Mouse (Mus musculus) C2C12 (cell line): Measurements from ENCODE around the gene Npr2. TPM values are rescaled to one million over a fixed set of nuclear protein-coding genes. Genes with fewer than 3 reads are reported as not detected.

Source experiments
- H3K27me3 ChIP-seq: one replicate; pipeline ENCODE4 v1.6.1; 2011; ENCODE audit not compliant: control insufficient read depth, insufficient read depth, insufficient read length
- H3K36me3 ChIP-seq: one replicate; pipeline ENCODE4 v1.6.1; 2011; ENCODE audit not compliant: control insufficient read depth, insufficient read depth
- H3K4me3 ChIP-seq: one replicate; pipeline ENCODE4 v1.5.1; 2011; ENCODE audit warnings: mild to moderate bottlenecking, control low read depth; ENCODE audit not compliant: poor library complexity, insufficient read depth, severe bottlenecking
- H3K79me2 ChIP-seq: one replicate; pipeline ENCODE4 v1.6.1; 2011; ENCODE audit not compliant: control insufficient read depth, insufficient read depth
- H3K79me3 ChIP-seq: one replicate; pipeline ENCODE4 v1.6.1; 2011; ENCODE audit warnings: low read depth, control low read depth
- H3ac ChIP-seq: one replicate; pipeline ENCODE3; 2011; ENCODE audit warnings: low read depth; ENCODE audit not compliant: control insufficient read depth, insufficient read length
- CEBPB ChIP-seq: IDR thresholded peaks from one replicate; pipeline ENCODE4 v1.6.1; 2011; ENCODE audit warnings: low read depth, mild to moderate bottlenecking, control low read depth, moderate library complexity
- CTCF ChIP-seq: IDR thresholded peaks from one replicate; pipeline ENCODE4 v1.5.1; 2011; ENCODE audit not compliant: control insufficient read depth, insufficient read depth, insufficient read length
- FOSL1 ChIP-seq: IDR thresholded peaks from one replicate; pipeline ENCODE4 v1.8.0; 2011; ENCODE audit warnings: mild to moderate bottlenecking, low read length; ENCODE audit not compliant: poor library complexity, insufficient read depth, severe bottlenecking
- MAX ChIP-seq: IDR thresholded peaks from one replicate; pipeline ENCODE4 v1.6.1; 2011; ENCODE audit warnings: mild to moderate bottlenecking, control low read depth
- MYOD1 ChIP-seq: IDR thresholded peaks from one replicate; pipeline ENCODE4 v1.6.1; 2011; ENCODE audit warnings: low read depth; ENCODE audit not compliant: control insufficient read depth, insufficient read length
- MYOG ChIP-seq: IDR thresholded peaks from one replicate; pipeline ENCODE4 v1.6.1; 2011; ENCODE audit not compliant: control insufficient read depth, insufficient read length; ENCODE audit errors: extremely low read depth
- USF1 ChIP-seq: IDR thresholded peaks from one replicate; pipeline ENCODE4 v1.6.1; 2011; ENCODE audit warnings: low read depth, mild to moderate bottlenecking, control low read depth, moderate library complexity
- polyA plus RNA-seq: library from polyadenylated mRNA; unstranded; fragments of >200 nt; fragmentation: generic; extraction: Trizol; gene quantifications from one replicate; pipeline ENCODE4 v1.2.1, GENCODE M21; 2012; ENCODE audit warnings: missing spikeins

Gene Npr2
- polyA plus RNA-seq, 1 experiment = 7.3 TPM

DNA sequence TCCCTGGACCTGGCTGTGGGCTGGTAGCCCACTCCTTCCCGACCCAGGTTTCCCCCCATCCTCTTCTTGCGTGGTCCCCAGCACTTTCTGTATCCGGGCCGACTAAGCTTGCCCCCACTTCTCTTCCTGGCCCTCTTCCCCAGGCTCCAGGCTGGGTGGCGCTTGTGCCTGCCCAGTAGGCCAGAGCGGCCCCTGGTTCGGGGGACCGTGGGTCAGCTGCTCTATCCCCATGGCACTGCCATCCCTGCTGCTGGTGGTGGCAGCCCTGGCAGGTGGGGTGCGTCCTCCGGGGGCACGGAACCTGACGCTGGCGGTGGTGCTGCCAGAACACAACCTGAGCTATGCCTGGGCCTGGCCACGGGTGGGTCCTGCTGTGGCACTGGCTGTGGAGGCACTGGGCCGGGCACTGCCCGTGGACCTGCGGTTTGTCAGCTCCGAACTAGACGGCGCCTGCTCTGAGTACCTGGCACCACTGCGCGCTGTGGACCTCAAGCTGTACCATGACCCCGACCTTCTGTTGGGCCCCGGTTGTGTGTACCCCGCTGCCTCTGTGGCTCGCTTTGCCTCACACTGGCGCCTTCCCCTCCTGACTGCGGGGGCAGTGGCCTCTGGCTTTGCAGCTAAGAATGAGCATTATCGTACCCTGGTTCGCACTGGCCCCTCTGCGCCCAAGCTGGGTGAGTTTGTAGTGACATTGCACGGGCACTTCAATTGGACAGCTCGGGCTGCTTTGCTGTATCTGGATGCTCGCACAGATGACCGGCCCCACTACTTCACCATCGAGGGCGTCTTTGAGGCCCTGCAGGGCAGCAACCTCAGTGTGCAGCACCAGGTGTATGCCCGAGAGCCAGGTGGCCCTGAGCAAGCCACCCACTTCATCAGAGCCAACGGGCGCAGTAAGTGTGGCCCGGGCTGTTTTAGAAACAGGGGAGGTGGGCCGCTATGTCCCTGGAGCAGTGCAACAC, 503 bp downstream of the Npr2 start:
- Histone ChIP-seq H3K79me2 (no peaks in the 10 kb centered on the region), H3K79me3 (no peaks in the 10 kb centered on the region), H3K27me3 (no peaks in the 10 kb centered on the region), H3ac (peak overlapping the region; percentile 88), H3K4me3 (peak overlapping the region; percentile 28), H3K36me3 (no peaks in the 10 kb centered on the region)
- no peak for TF ChIP-seq CTCF
- TF ChIP-seq CEBPB = no peak
- no peak for TF ChIP-seq MYOD1

DNA sequence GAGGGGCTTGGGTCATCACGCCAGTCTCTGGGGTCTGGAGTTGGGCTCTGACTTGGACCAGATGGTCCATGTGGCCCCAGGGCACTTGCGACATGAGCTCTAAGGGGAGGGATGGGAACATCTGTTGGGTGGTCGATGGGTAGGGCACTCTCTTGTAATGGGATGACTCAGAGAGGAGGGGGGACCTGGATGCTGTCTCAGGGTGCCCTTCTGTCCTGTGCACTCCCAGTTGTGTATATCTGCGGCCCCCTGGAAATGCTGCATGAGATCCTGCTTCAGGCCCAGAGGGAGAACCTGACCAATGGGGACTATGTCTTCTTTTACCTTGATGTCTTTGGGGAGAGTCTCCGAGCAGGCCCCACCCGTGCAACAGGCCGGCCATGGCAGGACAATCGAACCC, 1.6 kb downstream of the Npr2 start:
- TF ChIP-seq FOSL1 (no peak), MYOD1 (no peak), CEBPB (no peak), MYOG (no peak), CTCF (no peak), USF1 (no peak), MAX (no peak)
- Histone ChIP-seq H3ac (no peak overlapping the region), H3K79me2 (no peaks in the 10 kb centered on the region), H3K36me3 (no peaks in the 10 kb centered on the region), H3K4me3 (no peak overlapping the region), H3K79me3 (no peaks in the 10 kb centered on the region), H3K27me3 (no peaks in the 10 kb centered on the region)

DNA sequence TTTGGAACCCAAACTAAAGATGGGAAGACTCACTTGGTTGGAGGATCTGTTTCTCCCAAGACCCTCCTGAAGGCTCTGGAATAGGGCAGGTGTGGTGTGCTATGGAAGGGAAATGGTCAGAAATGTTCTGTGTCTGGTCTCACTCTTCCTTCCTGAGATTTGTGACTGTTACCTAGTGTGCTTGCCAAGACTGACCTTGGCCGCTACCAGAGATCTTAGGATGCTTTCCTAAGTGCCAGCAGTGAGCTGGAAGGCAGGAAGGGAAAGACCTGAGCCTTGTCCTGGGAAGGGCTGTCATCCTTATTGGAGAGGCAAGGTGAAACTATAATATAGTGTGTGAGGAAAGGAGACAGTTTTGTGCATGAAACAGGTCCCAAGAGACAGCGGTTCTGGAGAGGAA, 2.0 kb downstream of the Npr2 start:
- H3K27me3 ChIP-seq = no peaks in the 10 kb centered on the region
- no peak overlapping the region for H3ac ChIP-seq
- TF ChIP-seq MYOG (no peak), USF1 (no peak), CTCF (no peak), MAX (no peak), MYOD1 (no peak), CEBPB (no peak), FOSL1 (no peak)

DNA sequence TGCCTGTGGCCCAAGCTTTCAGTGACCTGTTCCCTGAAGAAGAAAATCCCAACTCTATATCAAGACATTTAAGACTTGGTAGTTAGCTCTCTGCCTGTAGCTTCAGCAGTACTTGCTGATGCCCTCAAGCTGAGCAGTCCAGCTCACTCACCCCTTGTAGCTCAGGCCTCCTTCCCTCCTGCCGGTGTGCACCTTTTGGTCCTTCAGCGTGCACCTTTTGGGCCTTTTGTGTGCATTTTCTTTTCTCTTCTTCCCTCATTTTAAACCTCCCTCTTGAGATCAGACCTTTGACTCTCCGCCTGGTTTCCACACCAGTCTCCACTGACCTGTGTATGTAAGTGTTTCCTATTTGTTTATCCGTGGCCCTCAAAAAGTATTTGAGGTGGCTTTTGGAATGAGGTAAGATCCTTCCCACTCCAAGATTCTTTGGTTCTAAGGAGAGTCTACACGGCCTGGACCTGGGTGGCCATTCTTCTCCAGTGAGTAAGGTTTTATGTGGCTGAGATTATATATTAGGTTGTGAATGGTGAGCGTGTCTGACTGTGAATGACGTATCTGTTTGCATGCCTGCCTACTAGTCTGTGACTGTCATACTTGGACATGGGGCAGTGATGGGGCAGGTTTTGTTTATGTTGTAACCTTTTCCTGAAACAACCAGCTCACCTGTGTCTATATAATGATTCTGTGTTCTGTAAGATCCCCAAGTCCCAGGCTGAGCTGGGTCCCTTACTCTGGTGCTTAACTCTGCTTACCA, 3.1 kb downstream of the Npr2 start:
- H3ac ChIP-seq = no peak overlapping the region
- TF ChIP-seq CTCF = no peak
- no peak for TF ChIP-seq MAX
- no peak for TF ChIP-seq MYOD1
- TF ChIP-seq MYOG = no peak
- no peak for TF ChIP-seq FOSL1
- TF ChIP-seq CEBPB = no peak
- TF ChIP-seq USF1 = no peak
- H3K27me3 ChIP-seq = no peaks in the 10 kb centered on the region
- H3K4me3 ChIP-seq = no peak overlapping the region
- H3K79me2 ChIP-seq = no peaks in the 10 kb centered on the region
- no peaks in the 10 kb centered on the region for H3K79me3 ChIP-seq
- H3K36me3 ChIP-seq = no peaks in the 10 kb centered on the region

More for the DNA sequence above, 2.0 kb downstream of the Npr2 start:
- Histone ChIP-seq H3K4me3 (no peak overlapping the region), H3K79me2 (no peaks in the 10 kb centered on the region), H3K36me3 (no peaks in the 10 kb centered on the region), H3K79me3 (no peaks in the 10 kb centered on the region)

DNA sequence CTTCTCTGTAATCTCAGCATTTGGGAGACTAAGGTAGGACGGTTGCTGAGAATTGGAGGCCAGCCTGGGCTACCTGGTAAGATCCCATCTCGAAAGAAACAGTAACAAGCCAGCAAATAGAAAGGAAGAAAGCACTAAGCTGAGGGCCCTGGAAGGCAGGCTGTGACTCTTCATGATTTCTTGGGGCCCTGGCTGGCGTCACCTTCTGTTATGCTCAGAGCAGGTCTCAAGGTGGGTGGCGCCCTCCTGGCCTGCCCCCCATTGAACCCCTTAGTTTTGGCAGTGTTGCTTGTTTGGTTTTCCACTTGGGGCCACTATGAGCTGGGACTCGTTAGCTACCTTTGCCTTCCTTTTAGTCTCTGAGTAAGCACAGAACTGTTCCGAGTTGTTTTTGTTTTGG, 5.0 kb downstream of the Npr2 start:
- TF ChIP-seq MAX = no peak
- TF ChIP-seq USF1 = no peak
- no peak for TF ChIP-seq CEBPB
- no peaks in the 10 kb centered on the region for H3K36me3 ChIP-seq

DNA sequence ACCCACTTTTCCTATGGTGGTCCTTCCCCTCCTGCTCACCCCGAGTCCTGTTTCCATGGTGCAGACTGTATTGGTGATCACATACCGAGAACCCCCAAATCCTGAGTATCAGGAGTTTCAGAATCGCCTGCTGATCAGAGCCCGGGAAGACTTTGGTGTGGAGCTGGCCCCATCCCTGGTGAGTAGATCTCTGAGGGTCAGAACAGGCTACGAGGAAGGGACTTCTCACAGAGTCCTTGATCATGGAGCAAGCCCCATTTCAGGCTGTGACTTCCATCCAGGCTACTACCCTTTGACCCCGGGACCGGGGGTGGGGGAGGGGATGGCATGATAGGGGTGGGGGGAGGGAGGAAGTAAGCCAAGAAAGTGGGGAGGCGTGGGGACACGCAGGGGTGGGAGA, 8.3 kb downstream of the Npr2 start:
- TF ChIP-seq FOSL1 = no peak
- TF ChIP-seq CEBPB = no peak
- TF ChIP-seq MAX = no peak
- TF ChIP-seq MYOG = no peak
- TF ChIP-seq MYOD1 = no peak
- no peak for TF ChIP-seq USF1
- TF ChIP-seq CTCF = no peak
- H3K4me3 ChIP-seq = no peak overlapping the region
- H3ac ChIP-seq = no peak overlapping the region
- H3K36me3 ChIP-seq = no peaks in the 10 kb centered on the region
- no peaks in the 10 kb centered on the region for H3K79me2 ChIP-seq
- no peaks in the 10 kb centered on the region for H3K27me3 ChIP-seq
- no peaks in the 10 kb centered on the region for H3K79me3 ChIP-seq

More for the DNA sequence above, 5.0 kb downstream of the Npr2 start:
- no peaks in the 10 kb centered on the region for H3K27me3 ChIP-seq
- H3K79me2 ChIP-seq = no peaks in the 10 kb centered on the region
- H3K79me3 ChIP-seq = no peaks in the 10 kb centered on the region
- no peak overlapping the region for H3K4me3 ChIP-seq
- H3ac ChIP-seq = no peak overlapping the region
